Mouse (Mus musculus): ENCODE results near the gene Tom1.

Tom1 gene

DNA sequence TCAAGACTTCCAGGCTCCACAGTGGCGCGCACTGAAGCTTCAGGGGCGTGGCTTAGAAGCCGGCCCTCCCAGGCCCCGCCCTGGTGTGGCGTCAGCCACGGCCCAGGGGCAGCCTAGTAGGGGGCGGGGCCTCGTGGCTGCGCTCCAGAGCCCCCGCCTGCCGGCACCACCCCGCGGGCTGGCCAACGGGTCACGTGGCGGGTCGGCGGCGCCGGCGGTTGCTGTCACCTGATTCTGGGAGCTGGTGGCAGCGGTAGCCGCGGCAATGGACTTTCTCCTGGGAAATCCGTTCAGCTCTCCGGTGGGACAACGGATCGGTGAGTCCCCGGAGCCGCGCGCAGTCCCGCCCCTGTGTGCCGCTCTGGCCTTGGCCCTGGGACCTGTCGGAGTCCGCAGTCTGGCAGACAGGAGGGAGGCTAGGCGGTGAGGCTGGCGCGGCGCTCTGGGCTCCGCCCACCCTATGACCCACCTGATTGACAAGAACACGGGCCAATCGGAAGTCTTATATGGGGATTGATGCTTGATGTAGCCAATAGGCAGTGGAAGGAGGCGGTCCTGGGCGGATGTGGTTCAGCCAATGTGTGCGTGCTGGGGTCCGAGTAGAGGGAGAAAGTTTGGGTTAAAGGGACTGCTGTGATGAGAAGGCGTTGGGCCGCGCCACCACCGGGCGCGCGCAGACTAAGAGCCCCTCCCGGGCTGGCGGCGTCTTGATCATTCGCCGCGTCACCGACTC is at the start of gene Tom1:
TSS of gene Tom1 (plus strand) at position 195 of the 733 bp plus-strand sequence.
- DNase-seq (ENCODE audit: low read depth, low spot score), result peak; percentile 99

DNA sequence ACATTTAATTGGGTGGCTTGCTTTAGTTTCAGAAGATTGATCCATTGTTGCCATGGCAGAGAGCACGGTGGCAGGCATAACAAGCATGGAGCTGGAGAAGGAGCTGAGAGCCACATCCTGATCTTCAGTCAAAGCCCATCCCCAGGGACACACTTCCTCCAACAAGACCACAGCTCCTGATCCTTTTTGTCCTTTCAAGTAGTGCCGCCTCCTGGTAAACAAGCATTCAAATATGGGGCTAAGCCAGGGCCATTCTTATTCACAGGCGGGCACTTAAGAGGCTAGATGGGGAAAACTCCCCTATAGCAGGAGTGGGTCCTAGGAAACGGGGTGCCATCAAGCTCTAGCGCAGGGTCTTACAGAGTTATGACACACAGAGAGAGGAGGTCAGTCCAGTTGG is 46.1 kb upstream of the Tom1 start:
- DNase-seq (ENCODE audit: low read depth, low spot score), result no peak

DNA sequence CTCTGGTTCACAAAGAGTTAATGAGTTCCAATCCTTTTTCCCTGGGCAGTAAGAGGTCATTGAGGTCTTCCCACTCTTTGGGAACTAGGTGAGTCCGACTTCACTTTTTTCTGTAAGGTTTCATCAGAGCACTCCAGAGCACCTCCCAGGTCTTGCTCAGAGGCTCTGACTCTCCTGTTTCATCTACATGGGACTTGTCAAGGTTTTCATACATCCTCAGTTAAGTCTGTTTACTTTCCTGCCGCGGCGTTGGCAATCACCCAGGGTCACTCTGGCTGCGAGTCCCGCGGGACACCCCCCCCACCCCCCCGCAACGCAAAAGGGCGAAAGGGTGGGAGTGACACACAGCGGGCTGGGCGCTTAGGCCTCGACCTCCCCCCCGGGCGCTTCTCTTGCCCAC is 43.5 kb upstream of the Tom1 start:
- no peak for DNase-seq (ENCODE audit: low read depth, low spot score)

DNA sequence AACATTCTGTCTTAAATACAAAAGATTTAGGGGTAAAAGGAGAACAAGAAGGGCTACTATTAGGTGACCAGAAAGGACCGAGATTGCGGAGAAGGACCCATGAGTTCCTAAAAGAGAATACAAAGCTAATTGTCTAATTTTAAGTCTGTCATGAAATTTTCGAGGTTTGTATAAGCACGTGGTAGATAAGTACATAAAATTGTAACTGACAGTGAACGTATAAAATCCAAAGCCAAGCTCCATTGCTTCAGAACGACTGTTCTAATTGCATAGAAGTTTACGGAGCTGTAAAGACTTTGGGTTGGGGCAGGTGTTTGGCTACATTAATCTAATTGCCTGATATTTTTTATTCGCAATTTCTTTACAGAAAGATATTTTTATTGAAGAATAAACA is 40.4 kb upstream of the Tom1 start, which contains the start of gene Hmgxb4:
TSS of gene Hmgxb4 (plus strand) at position 276 of the 394 bp plus-strand sequence.
- no peak for DNase-seq (ENCODE audit: low read depth, low spot score)

DNA sequence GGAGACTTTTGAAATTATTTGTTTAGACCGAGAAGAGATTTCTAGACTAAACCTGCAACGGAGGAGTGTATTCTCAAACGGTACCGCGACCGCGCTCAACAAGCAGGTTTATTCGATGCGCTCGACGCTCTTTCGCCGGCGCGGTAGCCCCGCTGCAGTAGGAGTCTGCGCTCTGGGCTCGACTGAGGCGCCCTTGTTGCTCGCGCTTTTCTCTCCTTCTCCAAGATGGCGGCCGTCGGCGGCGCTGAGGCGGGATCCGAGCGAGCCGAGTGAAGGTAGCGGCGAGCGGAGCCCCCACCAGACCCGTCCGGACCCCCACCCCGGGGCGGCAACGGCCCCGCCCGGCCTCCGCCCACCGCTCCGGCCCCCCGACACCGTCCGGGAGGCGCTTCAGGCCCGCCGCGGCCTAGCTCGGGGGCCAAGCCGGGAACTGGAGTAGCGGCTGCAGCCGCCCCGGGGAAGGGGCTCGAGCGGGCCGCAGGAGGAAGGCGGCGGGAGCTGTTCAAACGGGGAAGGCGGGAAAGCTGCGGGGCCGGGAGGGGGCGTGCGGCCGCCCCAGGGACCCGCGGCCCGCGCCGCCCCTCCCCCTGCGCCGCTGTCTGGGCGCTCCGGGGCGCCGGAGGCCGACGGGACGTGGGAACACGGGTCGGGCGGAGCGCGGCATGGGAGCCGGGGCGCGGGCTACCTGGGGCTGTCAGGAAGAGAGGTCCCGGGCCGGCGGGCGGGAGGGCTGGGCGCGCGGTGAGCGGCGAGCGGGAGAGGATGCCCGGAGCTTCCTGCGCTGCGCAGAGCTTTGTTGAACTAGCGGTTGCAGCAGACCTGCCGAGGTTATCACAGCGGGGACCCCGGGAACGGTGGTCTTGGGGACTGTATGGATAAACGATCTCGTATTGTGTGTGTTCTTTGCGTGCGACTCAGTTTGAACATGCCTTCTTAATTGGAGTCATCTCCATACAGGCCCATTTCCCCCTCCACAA is 39.7 kb upstream of the Tom1 start:
- DNase-seq (ENCODE audit: low read depth, low spot score), result peak; percentile 84

DNA sequence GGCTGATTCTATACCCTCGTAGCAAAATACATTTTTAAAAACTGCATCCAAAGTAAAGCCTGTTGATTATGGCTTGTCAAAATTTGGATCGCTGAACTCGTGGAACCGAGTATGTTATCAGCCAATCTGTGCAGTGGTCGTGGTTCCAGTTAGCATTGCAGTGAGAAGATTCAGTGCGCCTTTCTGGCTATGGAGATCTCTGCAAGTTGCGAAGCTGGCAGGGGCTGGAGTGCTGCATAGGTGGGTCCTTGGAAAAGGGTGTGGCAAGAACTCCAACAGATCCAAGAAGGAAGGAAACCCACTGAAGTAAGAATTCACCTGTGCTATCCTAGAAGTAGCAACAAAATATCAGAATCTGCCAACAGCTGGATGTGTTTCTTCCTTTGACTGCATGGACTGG is 39.0 kb upstream of the Tom1 start:
- DNase-seq (ENCODE audit: low read depth, low spot score), result no peak

DNA sequence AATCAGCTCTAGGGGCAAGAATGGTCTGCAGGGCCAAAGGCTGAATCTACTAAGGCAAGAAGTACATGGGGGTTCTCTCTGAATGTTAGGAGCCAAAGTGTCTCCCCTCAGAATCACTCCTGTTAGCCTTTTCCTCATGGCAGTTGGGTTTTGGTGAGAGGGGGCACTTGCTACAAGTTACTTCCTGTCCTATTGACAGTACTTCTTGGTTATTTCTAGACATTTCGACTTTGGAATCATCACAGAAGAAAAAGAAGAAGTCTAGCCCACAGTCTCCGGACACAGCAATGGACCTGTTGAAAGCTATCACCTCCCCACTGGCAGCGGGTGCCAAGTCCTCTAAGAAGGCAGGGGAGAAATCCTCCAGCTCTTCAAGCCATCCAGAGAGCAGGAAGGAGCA is 33.1 kb upstream of the Tom1 start:
- DNase-seq (ENCODE audit: low read depth, low spot score), result no peak

DNA sequence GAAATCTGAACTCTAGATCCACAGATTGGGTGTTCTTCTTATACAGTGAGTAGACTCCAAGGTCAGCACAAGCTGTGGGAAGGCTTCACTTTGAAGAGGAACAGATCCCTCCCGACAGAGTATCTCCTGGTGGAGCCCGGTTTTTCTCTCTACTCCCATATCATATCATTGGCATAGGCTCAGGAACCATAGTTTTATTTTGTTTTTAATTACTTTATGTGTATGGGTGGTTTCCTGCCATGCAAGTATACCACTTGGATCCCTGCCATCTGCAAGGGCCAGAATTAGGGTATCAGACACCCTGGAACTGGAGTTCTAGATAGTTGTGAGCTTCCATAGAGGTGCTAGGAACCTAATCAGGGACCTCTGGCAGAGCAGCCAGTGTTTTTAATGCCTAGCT is 24.7 kb upstream of the Tom1 start:
- no peak for DNase-seq (ENCODE audit: low read depth, low spot score)

DNA sequence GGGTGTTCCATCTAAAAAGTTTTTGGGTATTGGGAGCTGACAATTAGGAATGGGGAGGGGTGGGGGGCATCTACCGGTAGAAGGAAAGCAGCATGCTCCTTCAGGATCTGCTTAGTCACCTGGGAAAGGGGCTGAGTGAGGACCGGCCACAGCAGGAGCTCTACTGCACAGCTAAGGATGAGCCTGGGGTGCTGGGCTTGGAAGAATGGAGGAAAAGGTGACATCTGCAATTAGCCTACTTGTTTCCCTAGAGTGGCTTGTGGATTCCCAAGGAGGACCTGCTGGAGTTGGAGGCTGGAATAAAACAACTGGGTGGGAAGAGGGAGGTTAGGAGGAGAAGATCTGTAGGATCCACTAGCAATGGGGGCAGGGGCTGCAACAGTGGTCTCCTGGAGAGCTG is 19.9 kb upstream of the Tom1 start:
- no peak for DNase-seq (ENCODE audit: low read depth, low spot score)

DNA sequence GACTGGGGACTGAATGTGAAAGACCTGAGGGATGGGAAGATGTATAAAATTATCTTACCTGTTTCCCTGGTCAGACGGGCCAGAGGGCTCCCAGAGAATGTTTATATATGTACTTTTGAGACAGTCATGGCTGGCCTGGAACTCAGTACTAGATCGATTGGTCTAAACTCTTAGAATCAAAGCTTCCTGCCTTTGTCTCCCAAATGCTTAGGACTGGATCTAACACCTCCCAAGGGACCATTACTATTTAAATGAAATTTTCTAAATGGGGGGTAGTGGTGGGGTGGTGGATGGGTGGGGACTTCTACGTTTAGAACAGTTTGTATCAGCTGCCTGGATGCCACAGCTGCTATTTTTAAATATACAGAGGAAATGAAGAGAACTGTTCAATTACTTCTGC is 19.5 kb upstream of the Tom1 start:
- DNase-seq (ENCODE audit: low read depth, low spot score), result no peak

DNA sequence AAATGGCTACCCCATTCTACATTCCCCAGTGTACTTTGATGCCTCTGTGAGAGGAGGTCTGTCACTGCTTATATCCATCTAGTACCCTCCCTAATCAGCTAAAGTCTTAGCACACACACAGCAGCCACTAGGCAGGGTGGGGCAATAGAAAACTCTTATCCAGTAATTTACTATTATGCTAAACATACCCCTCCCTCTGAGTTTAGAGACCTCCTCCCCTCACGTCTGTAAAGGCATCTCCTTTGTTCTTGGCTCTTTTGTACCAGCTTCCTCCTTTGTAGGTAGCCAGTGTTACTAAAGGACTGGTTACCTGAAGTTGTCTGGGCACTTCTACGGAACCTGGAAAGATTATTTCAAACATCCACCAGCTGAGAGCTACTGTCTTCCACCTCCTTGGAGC is 17.5 kb upstream of the Tom1 start:
- DNase-seq (ENCODE audit: low read depth, low spot score), result no peak

DNA sequence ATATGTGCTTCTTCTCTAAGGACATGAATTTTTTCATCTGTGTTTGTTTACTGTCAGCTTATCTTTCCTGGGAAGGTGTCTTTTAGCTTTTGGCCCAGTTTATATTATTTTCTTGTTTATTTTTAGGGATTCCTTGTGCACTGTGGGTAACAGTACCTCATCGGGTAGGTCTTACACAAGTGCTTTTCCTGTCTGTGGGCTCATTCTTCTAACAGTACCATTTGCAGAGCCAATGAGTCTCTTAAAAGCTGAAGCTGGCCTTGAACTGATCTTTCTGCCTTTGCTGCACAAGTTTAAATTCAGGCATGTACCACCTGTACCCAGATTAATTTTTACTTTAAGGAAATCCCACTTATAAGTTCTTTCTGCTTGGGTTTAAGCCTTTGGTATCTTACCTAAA is 17.1 kb upstream of the Tom1 start:
- no peak for DNase-seq (ENCODE audit: low read depth, low spot score)

DNA sequence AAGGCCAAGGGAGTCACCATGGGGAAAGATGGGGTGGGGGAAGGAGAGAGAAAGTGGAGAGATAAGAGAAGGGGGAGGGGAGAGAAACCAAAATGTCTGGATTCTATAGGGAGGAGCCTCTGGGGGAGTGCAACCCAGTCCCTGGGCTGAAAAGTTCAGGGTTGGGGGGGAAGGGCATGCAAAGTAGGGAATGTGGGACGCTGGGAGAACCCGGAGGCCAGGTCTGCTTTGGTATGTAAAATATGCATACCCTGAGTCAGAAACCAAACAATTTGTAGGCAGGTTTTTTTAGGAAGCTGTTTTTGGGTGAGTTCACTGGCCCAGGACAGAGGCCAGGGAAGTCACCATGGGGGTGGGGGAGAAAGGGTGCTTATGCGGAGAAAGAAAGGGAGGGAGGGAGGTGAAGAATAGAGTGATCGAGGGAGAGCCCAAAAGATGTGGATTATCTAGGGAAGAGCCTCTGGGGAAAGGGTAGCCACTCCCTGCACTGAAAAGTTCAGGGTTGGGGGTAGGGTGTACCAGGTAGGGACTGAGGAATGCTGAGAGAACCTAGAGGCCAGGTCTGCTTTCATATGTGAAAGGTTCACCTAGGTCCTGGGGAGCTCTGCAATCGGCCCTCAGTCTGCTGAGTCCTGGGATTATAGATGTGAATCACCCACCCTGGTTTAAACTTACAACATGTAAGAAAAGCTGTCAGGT is 15.1 kb upstream of the Tom1 start:
- no peak for DNase-seq (ENCODE audit: low read depth, low spot score)

DNA sequence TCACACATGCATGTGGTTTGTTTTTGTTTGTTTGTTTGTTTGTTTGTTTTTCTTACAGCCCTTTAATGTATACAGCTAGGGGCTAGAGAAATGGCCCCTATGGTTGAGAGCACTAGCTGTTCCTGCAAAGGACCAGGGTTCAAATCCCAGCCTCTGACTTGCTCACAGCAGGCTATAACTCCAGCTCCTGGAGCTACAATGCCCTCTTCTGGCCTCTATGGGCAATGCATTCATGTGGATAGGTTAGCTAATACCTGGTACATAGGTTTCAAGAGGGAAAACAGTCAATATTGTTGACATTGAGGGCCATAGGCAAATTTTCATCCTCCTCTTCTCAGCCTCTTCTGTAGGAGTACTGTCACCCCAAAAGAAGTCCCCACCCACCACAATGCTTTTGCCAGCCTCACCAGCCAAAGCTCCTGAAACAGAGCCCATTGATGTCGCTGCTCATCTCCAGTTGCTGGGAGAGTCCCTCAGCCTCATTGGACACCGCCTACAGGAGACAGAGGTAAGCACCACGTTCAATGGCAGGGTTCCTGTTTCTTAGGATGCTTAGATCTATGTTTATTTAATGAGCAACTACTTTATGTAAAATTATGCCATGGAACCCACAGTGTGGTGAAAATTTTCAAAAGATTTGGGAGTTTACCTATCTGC is 9.7 kb upstream of the Tom1 start:
- DNase-seq (ENCODE audit: low read depth, low spot score), result no peak

DNA sequence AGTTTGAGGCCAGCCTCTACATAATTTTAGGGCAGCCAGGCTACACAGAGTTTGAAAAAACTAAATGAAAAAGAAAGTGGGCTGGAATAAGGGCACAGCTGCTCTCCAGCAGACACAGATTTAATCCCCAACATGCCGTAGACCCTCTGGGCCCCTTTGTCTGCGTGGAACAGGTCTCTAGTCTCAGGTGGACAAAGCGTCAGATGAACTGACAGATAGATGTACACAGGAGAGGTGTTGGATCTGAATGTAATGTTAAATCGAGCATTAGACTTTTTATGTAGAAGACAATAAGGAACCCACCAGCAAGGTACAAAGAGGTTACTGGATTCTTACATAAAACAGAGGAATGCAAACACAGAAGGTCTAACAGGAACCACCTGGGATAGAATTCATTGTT is 7.7 kb upstream of the Tom1 start:
- DNase-seq (ENCODE audit: low read depth, low spot score), result no peak

DNA sequence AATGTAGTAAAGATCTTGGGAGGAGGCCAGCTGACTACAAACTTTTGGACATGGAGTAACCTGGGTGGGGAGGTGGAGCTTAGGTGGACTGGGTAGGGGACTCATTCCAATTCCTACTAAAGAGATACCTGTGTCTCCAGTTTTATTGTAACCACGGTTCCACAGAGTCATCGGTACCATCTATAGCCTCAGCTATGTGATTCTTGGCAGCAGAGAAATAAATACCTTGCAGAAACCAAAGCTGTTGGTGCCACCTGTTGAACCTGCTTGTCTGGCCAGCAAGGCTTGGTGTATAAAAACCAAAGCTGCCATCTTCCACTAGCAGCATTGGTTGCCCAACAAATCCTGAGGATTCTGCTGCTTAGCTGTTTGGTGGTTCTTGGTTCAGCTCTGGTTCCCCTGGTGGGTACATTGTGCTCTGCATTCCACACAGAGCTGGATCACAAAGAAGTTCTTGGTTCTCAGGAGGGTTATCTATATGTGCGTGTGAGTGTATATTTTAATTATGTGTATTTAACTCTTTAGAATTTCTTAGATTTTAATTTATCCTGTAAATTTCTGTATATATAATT is 3.0 kb upstream of the Tom1 start:
- DNase-seq (ENCODE audit: low read depth, low spot score), result no peak

DNA sequence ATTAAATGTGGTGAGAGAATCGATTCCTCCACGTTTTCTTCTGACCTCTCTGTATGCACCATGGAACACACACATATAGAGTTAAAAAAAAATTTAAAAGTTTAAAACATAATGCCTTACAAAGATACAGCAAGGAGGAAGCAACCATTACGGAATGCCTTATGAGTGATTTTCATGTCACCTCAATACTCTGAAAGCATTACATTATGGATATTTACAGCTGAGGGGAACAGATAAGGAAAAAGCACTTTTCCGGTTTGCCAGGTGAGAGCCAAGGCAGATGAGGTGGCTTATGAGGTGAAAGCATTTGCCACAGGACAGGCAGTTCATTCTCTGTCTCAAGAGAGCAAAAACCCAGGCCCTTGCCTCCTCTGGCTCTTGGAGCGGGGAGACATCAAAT is 544 bp upstream of the Tom1 start:
- DNase-seq (ENCODE audit: low read depth, low spot score), result no peak

DNA sequence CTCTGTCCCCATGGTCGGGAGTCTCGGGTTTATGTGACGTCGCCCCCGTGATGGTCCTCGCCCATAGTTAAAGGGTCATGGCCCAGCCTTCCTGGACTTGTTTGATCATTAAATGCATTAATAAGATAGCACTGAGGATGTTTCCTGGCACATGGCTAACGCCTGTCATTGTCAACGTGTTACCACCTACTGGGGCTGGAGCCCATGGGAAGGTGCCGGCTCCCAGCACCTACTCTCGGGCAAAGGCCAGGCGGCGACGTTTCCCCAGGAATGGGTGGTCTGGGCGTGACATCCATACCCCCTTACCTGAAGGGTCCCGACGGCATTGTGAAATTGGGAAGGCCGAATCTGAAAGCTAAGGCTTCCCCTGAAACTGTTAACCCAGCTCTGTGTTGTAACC is 780 bp downstream of the Tom1 start:
- DNase-seq (ENCODE audit: low read depth, low spot score), result no peak

DNA sequence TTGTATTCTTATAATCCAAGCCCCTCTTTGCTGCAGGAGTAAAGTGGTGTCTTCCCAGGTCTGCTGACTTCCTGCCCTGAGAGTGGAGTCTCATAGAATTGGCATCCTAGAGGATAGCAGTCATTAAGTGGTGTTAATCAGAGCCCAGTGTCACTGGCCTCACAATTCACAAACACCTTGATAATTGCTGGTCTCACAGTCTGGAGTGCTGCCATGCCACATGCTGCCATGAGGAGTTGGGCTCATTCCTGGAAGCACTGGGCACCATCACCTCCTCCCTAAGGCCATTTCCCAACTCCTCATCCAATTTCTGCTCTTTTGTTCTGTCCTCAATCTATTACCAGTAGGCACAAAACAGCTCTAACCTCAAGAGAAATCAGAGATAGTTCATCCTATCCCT is 2.1 kb downstream of the Tom1 start:
- DNase-seq (ENCODE audit: low read depth, low spot score), result no peak

DNA sequence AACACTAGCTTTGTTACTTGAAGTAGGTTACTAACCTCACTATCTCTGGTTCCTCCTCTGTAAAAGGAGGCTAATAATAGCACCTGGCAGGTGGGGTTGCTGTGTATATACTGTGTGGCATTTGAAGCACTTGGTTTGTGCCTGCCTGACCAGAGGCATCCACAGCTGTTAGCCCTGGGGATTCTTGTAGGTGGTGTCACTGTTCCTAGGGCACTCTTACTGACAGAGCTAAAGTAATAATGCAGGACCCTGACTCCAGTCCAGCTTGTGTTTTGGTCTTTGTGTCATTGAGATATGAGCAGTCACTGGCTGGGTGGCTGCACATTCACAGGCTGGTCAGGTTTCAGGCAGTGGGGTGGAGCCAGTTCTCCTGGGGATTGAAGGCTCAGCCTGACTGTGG is 5.0 kb downstream of the Tom1 start:
- DNase-seq (ENCODE audit: low read depth, low spot score), result peak; percentile 57

DNA sequence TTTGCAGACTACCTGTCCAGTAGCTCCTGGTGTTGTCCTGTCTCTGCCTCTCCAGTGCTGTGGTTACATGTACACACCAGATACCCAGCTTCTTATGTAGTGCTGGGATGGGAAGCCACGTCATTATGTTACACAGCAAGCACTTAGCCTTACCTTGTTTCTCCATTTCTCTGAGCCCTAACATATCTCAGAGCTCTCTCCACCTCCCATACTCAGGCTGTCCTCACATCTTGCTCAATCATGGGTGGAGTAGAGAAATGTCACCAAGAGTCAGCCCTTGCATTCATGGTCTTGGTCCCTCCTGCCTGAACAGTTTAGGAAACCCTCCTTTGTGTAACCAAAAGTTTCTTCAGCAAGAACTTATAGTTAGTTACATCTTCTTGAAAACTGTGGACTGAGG is 6.2 kb downstream of the Tom1 start:
- DNase-seq (ENCODE audit: low read depth, low spot score), result no peak

Measured in skeletal muscle tissue, adult 2 months (tissue).